Mouse (Mus musculus) lung, postnatal 0 days (tissue): Measurements from ENCODE around the gene Tuba1c.

Experiments used
- CTCF ChIP-seq: IDR thresholded peaks from 2 replicates; pipeline ENCODE4 v1.5.1; 2016; ENCODE audit warnings: antibody characterized with exemption, mild to moderate bottlenecking
- EP300 ChIP-seq: IDR thresholded peaks from 2 replicates; pipeline ENCODE4 v1.6.1; 2016; ENCODE audit warnings: antibody characterized with exemption, mild to moderate bottlenecking, control low read depth

GRCm38 (mm10) chr15:99040920-99041856, 11.5 kb downstream of the Tuba1c start:
- TF ChIP-seq CTCF = no peak
- no peak for TF ChIP-seq EP300
